Mouse (Mus musculus) heart, postnatal 0 days (tissue): Measurements from ENCODE around the gene Npr1. TPM values are rescaled to one million over a fixed set of nuclear protein-coding genes. Genes with fewer than 3 reads are reported as not detected.

Experiments
- ATAC-seq: fragments of 200-750 bp; cut with Nextera tagmentation; 2 replicates; pipeline ENCODE4 v1.8.0; 2017; ENCODE audit warnings: low read depth, moderate number of reproducible peaks, moderate library complexity; ENCODE audit not compliant: insufficient read depth
- DNase-seq: peaks from one replicate; pipeline ENCODE4 v3.0.0-alpha.2; 2016; ENCODE audit warnings: low spot score
- H3K27ac ChIP-seq: fragments of 300-500 bp; sonication (generic); 2 replicates; pipeline ENCODE4 v1.5.1; 2014; ENCODE audit warnings: low read depth, mild to moderate bottlenecking
- H3K27me3 ChIP-seq: fragments of 300-500 bp; sonication (generic); 2 replicates; pipeline ENCODE4 v1.6.1; 2014; ENCODE audit warnings: low read length, mixed read lengths; ENCODE audit not compliant: control insufficient read depth, insufficient read depth
- H3K36me3 ChIP-seq: fragments of 300-500 bp; sonication (generic); replicated peaks from 2 replicates; pipeline ENCODE4 v1.6.1; 2014; ENCODE audit warnings: low read length, mixed read lengths; ENCODE audit not compliant: control insufficient read depth, insufficient read depth
- H3K4me1 ChIP-seq: fragments of 300-500 bp; sonication (generic); 2 replicates; pipeline ENCODE4 v1.6.1; 2014; ENCODE audit warnings: antibody characterized with exemption; ENCODE audit not compliant: control insufficient read depth, insufficient read depth
- H3K4me2 ChIP-seq: fragments of 300-500 bp; sonication (generic); 2 replicates; pipeline ENCODE4 v1.6.1; 2014; ENCODE audit warnings: low read depth, mild to moderate bottlenecking, low read length, moderate library complexity
- H3K4me3 ChIP-seq: fragments of 300-500 bp; sonication (generic); 2 replicates; pipeline ENCODE4 v1.5.1; 2014; ENCODE audit warnings: low read depth, low read length
- H3K9ac ChIP-seq: fragments of 300-500 bp; sonication (generic); replicated peaks from 2 replicates; pipeline ENCODE4 v1.6.1; 2014; ENCODE audit warnings: low read depth, low read length, mixed read lengths
- H3K9me3 ChIP-seq: fragments of 300-500 bp; sonication (generic); replicated peaks from 2 replicates; pipeline ENCODE4 v1.6.1; 2016; ENCODE audit warnings: low read length; ENCODE audit not compliant: control insufficient read depth
- CTCF ChIP-seq: IDR thresholded peaks from 2 replicates; pipeline ENCODE4 v1.5.1; 2016; ENCODE audit warnings: antibody characterized with exemption, control low read depth, low read depth
- EP300 ChIP-seq: IDR thresholded peaks from 2 replicates; pipeline ENCODE4 v1.6.1; 2016; ENCODE audit warnings: antibody characterized with exemption, low read depth
- WGBS: fragments of 180-500 bp; shearing (Covaris S2); extraction: QIAGEN DNeasy Blood & Tissue Kit; methylation state at CpG from one replicate; pipeline ENCODE4 v1.1.7; 2014; 5-methylcytosine and 5-hydroxymethylcytosine counted together
- polyA plus RNA-seq: library from polyadenylated mRNA; unstranded; fragments of >200 nt; fragmentation: Nextera tagmentation; extraction: Ambion mirVana; gene quantifications from 2 replicates; pipeline ENCODE4 v1.2.1, GENCODE M21; 2015
- total RNA-seq: library from RNA; depleted of rRNA; stranded (reverse); fragments of >200 nt; gene quantifications from 2 replicates; pipeline ENCODE4 v1.2.3, GENCODE M21; 2014; ENCODE audit warnings: low replicate concordance

Npr1 gene
- total and polyA plus RNA-seq, 2 experiments from 2014 or later, result 11.2 to 30.9 TPM

- DNase-seq (no peak), ATAC-seq (peak; percentile 7; the same call in 1 of the 2 replicates)
- Histone ChIP-seq H3K36me3 (peaks cover 18% of the 10 kb centered on the region; the same call in 1 of the 2 replicates), H3K4me2 (peak overlapping the region; percentile 57), H3K4me1 (0 out of 2 replicates have a peak, but pooled peaks cover 2% of the 10 kb centered on the region), H3K4me3 (peak overlapping the region; percentile 35), H3K9ac (no peak overlapping the region), H3K9me3 (no peaks in the 10 kb centered on the region), H3K27ac (no peak overlapping the region), H3K27me3 (no peaks in the 10 kb centered on the region)
- no peak for TF ChIP-seq CTCF
- no peak for TF ChIP-seq EP300
- WGBS, result 37% methylated on average over 15 of the region's 16 CpGs
Observed at GRCm38 (mm10) chr3:90475151-90475830, 9.6 kb upstream of the Npr1 start.

- WGBS, result 24% methylated on average over 3 of the region's 3 CpGs
- TF ChIP-seq EP300 (no peak), CTCF (peak; percentile 60)
Observed at GRCm38 (mm10) chr3:90472213-90472612, 6.5 kb upstream of the Npr1 start.

GRCm38 (mm10) chr3:90467618-90468300, 2.1 kb upstream of the Npr1 start:
- DNase-seq (no peak), ATAC-seq (no peak)
- Histone ChIP-seq H3K4me3 (no peak overlapping the region), H3K9me3 (no peaks in the 10 kb centered on the region), H3K36me3 (no peaks in the 10 kb centered on the region), H3K4me2 (no peak overlapping the region), H3K27ac (no peak overlapping the region), H3K27me3 (peaks cover 17% of the 10 kb centered on the region), H3K4me1 (no peaks in the 10 kb centered on the region), H3K9ac (no peak overlapping the region)
- no peak for TF ChIP-seq CTCF
- no peak for TF ChIP-seq EP300
- WGBS, result 89% methylated on average over 10 of the region's 10 CpGs

More at GRCm38 (mm10) chr3:90472213-90472612, 6.5 kb upstream of the Npr1 start:
- H3K9ac ChIP-seq, result no peak overlapping the region
- no peak overlapping the region for H3K4me3 ChIP-seq
- no peak overlapping the region for H3K4me2 ChIP-seq
- no peaks in the 10 kb centered on the region for H3K9me3 ChIP-seq
- no peaks in the 10 kb centered on the region for H3K36me3 ChIP-seq
- ATAC-seq (no peak), DNase-seq (peak; percentile 60)
- no peaks in the 10 kb centered on the region for H3K27me3 ChIP-seq
- 0 out of 2 replicates have a peak, but pooled peaks cover 1% of the 10 kb centered on the region for H3K4me1 ChIP-seq
- no peak overlapping the region for H3K27ac ChIP-seq

DNA sequence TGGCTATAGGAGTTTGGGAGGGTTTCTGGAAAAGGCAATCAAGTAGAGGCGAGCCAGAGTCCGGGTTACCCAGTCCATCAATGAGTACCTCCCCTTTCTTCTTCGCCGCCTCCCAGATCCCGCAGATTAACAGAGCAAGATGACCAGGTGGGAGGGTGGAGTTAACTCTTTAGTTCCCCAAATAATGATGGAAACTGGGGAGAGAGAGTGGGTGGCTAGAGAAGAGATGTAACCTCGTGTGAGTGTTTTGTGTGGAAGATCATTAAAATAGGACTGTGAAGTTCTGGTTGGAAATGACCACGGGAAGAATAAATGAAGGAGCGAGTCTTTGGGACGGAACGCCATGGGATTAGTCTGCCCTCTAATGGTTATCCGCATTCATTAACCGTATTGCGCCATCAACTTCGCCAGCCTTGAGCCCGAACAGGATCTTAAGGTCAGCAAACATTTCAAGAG, 673 bp upstream of the Npr1 start:
- Histone ChIP-seq H3K27me3 (peaks cover 17% of the 10 kb centered on the region), H3K9me3 (no peaks in the 10 kb centered on the region), H3K4me2 (peak overlapping the region; percentile 82), H3K4me3 (peak overlapping the region; percentile 62), H3K9ac (peak overlapping the region; percentile 47; the same call in 1 of the 2 replicates), H3K27ac (peak overlapping the region; percentile 49; the same call in 1 of the 2 replicates), H3K4me1 (no peaks in the 10 kb centered on the region), H3K36me3 (no peaks in the 10 kb centered on the region)
- WGBS, result under 1% methylated on average over 15 of the region's 15 CpGs
- DNase-seq (peak; percentile 83), ATAC-seq (peak; percentile 49)
- TF ChIP-seq CTCF (peak; percentile 85), EP300 (no peak)

GRCm38 (mm10) chr3:90465081-90465685, 483 bp downstream of the Npr1 start:
- Histone ChIP-seq H3K4me1 (no peaks in the 10 kb centered on the region), H3K36me3 (no peaks in the 10 kb centered on the region), H3K9ac (peak overlapping the region; percentile 47), H3K27me3 (peaks cover 17% of the 10 kb centered on the region), H3K27ac (peak overlapping the region; percentile 66), H3K9me3 (no peaks in the 10 kb centered on the region), H3K4me2 (peak overlapping the region; percentile 82), H3K4me3 (peak overlapping the region; percentile 62)
- DNase-seq (no peak), ATAC-seq (peak; percentile 23)
- 1% methylated on average over 70 of the region's 75 CpGs for WGBS
- TF ChIP-seq EP300 (no peak), CTCF (no peak)
